Mouse (Mus musculus) layer of hippocampus, adult 2 months (tissue): Measurements from ENCODE around the gene Mmrn1. TPM values are rescaled to one million over a fixed set of nuclear protein-coding genes. Genes with fewer than 3 reads are reported as not detected.
"Not testable (repeated sequence)": the region's sequence is repeated elsewhere in the genome, so short reads cannot be mapped to it uniquely, and the experiment has no call there.

ENCODE experiments used
- DNase-seq, 2 experiments: peaks; one replicate each; pipeline ENCODE4 v3.0.0; 2022; ENCODE audit warnings: low spot score in 2 of 2
- H3K27ac ChIP-seq: fragments of 200-600 bp; 2 replicates; pipeline ENCODE4 v1.8.1; 2022
- H3K4me3 ChIP-seq: fragments of 200-600 bp; 2 replicates; pipeline ENCODE4 v1.8.1; 2022; ENCODE audit warnings: mild to moderate bottlenecking
- CTCF ChIP-seq: fragments of 200-600 bp; conservative IDR thresholded peaks from 2 replicates; pipeline ENCODE4 v1.8.1; 2022; ENCODE audit warnings: antibody characterized with exemption, mild to moderate bottlenecking, moderate library complexity
- long read RNA-seq, 2 experiments: library from polyadenylated mRNA; stranded (forward); transcript quantifications; one replicate each; pipeline ENCODE4 v2.0.0; 2021; ENCODE audit warnings: borderline mapping rate in 2 of 2
- total RNA-seq, 2 experiments: library from RNA; stranded (reverse); gene quantifications; 2 replicates each; pipeline ENCODE4 v1.2.3; 2021

The Mmrn1 gene
- total RNA-seq, result not detected
- long read RNA-seq, experiment 1, result 0 reads
- long read RNA-seq, experiment 2, result 0 reads

DNA sequence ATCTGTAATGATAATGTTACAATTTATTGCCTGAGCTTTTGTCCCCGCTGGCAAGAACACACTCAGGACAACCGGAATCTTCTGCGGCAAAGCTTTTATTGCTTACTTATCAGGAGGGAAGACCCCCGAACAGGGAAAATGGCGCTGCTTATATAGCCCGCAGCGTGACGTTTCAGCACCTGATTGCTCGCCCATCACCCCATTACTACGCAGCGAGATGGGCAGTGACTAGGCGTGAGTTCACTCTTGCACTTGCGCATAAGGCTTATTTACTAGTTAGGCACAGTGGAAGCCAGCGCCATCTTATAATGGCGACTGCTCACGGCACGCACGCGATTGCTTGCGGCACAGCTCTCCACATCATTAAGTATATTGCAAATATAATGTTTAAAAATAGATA, at the start of gene Mmrn1:
Mmrn1 (plus strand) TSS at position 301 of the 400 bp plus-strand sequence.
- DNase-seq, H3K27ac ChIP-seq, H3K4me3 ChIP-seq: not testable (repeated sequence)

DNA sequence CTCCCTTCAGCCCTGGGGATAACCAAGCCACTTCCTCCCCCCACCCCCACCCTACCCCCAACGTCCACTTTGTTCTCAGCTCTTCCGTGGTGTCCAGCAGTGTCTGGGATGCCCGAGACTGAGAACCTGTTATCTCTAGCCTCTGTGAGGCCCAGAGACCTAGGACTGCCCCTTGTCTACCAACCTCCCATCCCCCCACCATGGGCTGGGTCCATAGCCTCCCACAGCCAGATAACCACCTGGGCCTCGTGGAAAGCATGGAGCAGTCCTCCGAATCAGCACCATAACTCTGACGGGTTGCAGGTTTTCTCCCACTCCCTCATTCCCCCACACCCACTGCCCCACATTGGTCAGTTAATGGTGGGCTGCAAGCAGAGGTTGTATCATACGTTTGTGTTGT, 44.4 kb upstream of the Mmrn1 start:
- no peak for DNase-seq
- Histone ChIP-seq H3K4me3 (no peak overlapping the region), H3K27ac (no peak overlapping the region)
- no peak for TF ChIP-seq CTCF

DNA sequence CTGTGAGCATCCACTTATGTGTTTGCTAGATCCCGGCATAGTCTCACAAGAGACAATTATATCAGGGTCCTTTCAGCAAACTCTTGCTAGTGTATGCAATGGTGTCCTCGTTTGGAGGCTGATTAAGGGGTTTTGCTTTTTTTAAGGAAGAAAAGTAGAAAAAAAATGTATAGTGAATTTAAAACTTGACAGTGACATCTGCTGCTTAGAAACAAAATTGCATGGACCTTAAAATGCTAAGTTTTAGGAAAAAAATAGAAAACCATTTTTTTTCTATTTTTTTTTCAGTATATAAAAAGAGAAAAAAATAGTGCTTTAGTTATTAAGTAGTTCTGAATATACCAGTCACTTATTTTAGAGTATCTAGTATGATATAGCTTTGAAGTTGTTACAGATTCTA, 43.2 kb upstream of the Mmrn1 start:
- no peak overlapping the region for H3K27ac ChIP-seq
- peak in 1 of 2 experiments; percentile 3 for DNase-seq
- H3K4me3 ChIP-seq, result no peak overlapping the region
- TF ChIP-seq CTCF, result peak; percentile 76

DNA sequence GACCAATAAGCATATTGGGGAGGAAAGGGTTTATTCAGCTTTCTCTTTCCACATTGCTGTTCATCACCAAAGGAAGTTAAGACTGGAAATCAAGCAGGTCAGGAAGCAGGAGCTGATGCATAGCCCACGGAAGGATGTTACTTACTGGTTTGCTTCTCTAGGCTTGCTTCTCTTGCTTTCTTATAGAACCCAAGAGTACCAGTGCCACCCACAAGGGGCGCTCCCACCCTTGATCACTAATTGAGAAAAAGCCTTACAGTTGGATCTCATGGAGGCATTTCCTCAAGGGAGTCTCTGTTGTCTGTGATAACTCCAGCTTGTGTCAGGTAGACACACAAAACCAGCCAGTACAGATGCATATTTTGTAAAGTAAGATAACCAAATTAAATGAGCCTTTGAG, 17.5 kb upstream of the Mmrn1 start:
- peak; percentile 12; the same call in 1 of the 2 replicates for TF ChIP-seq CTCF
- no peak overlapping the region for H3K4me3 ChIP-seq
- DNase-seq, result no peak
- H3K27ac ChIP-seq, result no peak overlapping the region

GRCm38 (mm10) chr6:60931364-60931763, 6.6 kb downstream of the Mmrn1 start:
- TF ChIP-seq CTCF, result peak; percentile 77
- no peak overlapping the region for H3K4me3 ChIP-seq
- peak; percentile 16 to 37 for DNase-seq
- no peak overlapping the region for H3K27ac ChIP-seq

DNA sequence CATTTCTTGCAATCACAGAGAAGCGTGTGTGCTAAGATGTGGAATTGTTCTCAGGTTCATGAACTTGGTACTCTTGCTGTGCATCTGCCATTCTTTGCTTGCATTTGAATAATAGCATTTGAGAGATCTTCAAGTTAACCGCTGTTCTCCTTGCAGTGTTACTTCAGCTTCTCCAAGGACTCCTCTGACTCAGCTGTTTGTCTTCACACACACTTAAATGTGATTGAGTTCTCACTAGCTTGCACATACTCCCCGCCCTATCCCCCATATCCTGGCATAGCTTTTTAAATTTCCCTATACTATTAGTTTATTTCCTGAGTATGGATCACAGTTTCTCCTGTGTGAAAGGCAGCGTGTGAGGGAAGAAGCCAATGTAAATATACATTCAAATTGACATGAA, 10.1 kb downstream of the Mmrn1 start:
- no peak for DNase-seq
- no peak for TF ChIP-seq CTCF

GRCm38 (mm10) chr6:60935448-60936130, 10.8 kb downstream of the Mmrn1 start:
- no peak overlapping the region for H3K27ac ChIP-seq
- no peak overlapping the region for H3K4me3 ChIP-seq
- TF ChIP-seq CTCF, result no peak
- DNase-seq, result no peak

More for the DNA sequence above, 10.1 kb downstream of the Mmrn1 start:
- Histone ChIP-seq H3K4me3 (no peak overlapping the region), H3K27ac (no peak overlapping the region)

DNA sequence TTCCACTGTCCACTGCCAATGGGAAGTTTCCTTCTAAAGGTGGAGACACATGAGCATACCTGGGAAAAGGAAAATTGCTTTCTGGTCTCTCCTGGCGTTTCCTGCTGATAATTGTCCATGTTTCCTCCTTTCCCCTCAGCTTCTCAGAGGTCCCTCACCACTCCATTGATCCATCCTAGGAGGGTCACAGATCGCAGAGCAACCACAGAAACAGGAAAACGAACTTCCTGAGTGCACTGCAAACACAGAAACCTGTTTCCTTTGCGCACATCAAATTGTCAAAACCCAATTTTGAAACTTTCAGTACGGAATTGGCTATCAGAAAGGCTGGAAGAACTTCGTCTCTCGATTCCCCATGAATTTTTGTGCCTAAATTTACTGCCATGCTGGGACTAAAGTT, 19.4 kb downstream of the Mmrn1 start:
- DNase-seq, result no peak
- H3K4me3 ChIP-seq, result no peak overlapping the region
- no peak for TF ChIP-seq CTCF
- H3K27ac ChIP-seq, result no peak overlapping the region

DNA sequence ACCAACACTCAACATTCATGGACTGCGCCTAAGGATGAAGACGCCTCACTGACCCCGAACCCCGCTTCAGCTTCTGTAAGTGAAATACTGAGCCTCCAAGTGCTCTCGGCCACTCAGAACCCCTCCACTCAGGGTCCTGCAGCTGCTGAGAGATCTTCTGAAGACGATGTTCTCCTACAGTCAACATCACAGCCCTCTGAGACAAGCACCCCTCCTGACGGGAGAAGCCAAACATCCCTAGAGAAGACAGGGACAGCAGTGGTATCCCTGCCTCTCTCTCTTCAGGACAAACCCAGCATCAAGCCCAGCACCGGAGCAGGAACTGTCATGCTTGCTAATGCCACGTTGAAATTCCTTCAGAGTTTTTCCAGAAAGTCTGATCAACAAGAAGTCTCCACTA, 19.8 kb downstream of the Mmrn1 start:
- Histone ChIP-seq H3K4me3 (no peak overlapping the region), H3K27ac (no peak overlapping the region)
- TF ChIP-seq CTCF, result no peak
- no peak for DNase-seq

DNA sequence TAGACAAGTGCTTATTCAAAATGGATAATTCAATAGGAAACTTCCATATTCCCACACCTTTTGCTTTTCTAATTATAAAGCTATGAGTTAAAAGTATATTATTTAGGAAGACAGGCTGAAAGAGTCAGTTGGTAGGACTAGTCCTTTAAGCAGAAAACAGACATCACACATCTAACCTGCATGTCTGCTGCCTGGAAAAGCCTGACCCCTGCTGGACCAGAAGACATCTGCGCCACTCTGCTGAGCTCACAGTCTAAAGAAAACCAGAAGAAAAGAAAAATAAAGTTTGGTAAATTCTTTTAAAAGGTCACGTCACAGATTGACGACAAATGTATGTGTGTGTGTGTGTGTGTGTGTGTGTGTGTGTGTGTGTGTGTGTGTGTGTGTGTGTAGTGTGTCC, 25.6 kb downstream of the Mmrn1 start:
- peak; percentile 80 for TF ChIP-seq CTCF
- H3K27ac ChIP-seq, result no peak overlapping the region
- H3K4me3 ChIP-seq, result no peak overlapping the region
- peak; percentile 13 to 52 for DNase-seq

GRCm38 (mm10) chr6:60961285-60961684, 36.5 kb downstream of the Mmrn1 start:
- TF ChIP-seq CTCF, result no peak
- no peak overlapping the region for H3K27ac ChIP-seq
- no peak for DNase-seq

DNA sequence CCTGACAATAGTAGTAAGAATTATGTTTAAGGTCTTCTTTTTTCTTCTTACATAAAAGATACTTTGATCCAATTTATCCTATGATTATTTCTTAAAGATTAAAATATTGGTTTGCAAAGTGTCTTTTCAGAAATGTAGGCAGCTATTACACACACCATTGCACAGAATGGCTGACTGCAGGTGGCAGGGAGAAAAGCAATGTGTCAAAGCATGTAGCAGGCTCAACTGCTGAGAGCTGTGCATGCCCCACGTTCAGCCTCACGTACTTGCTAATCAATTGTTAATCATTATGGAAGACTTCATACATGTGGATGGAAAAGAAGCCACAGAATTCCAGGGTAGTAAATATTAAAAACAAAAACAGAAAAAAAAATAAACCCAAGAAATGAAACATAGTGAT, 37.1 kb downstream of the Mmrn1 start:
- Histone ChIP-seq H3K27ac (no peak overlapping the region), H3K4me3 (no peak overlapping the region)
- no peak for DNase-seq
- TF ChIP-seq CTCF, result no peak

More at GRCm38 (mm10) chr6:60961285-60961684, 36.5 kb downstream of the Mmrn1 start:
- H3K4me3 ChIP-seq, result no peak overlapping the region

GRCm38 (mm10) chr6:60962668-60963067, 37.9 kb downstream of the Mmrn1 start:
- H3K4me3 ChIP-seq, result no peak overlapping the region
- DNase-seq, result no peak
- no peak for TF ChIP-seq CTCF

GRCm38 (mm10) chr6:60963726-60964125, 39.0 kb downstream of the Mmrn1 start:
- DNase-seq, result no peak
- H3K27ac ChIP-seq, result no peak overlapping the region
- H3K4me3 ChIP-seq, result no peak overlapping the region
- TF ChIP-seq CTCF, result peak; percentile 74

More at GRCm38 (mm10) chr6:60962668-60963067, 37.9 kb downstream of the Mmrn1 start:
- no peak overlapping the region for H3K27ac ChIP-seq
